Mouse (Mus musculus) lung, adult 18-20 months (tissue): ENCODE data around the gene Mfrp.
"Not testable (repeated sequence)": the region's sequence is repeated elsewhere in the genome, so short reads cannot be mapped to it uniquely, and the experiment has no call there.

Experiments
- DNase-seq, 2 experiments: peaks; one replicate each; pipeline ENCODE4 v3.0.0; 2022; ENCODE audit warnings: mixed read lengths in 2 of 2

Mfrp gene

DNA sequence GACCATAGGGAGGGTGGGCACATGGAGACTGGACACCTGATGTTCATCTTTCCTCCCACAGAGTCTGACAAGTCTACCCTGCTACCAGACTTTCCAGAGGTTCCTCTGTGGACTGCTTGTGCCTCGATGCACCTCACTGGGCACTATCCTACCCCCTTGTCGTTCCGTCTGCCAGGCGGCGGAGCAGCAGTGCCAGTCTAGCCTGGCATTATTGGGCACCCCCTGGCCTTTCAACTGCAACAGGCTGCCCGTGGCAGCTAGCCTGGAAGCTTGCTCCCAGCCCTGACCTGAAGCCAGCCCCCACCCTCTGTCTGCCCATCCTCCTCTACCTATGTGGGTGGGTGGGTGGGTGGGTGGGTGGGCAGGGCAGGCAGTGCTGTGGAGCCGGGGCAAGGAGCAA, 4.7 kb downstream of the Mfrp start:
- DNase-seq = no peak

DNA sequence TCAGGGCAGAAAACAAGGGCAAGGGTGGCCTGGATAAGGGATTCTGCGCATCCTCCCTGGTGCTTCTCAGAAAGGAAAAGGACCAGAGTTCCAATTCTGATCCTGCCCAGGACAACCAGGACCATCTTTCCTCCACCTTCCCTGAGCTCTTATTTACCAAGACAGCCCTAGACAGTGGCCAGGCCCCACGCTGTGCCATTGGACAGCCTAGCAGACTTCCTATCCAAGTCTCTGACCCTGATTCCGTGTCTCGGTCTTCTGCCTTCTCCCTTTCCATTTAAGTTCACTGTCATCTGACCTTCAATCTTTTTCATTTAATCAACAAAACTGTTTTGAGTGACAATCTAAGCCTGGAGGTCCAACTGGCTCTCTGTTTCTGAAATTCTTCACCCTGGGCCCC, 5.1 kb downstream of the Mfrp start:
- DNase-seq = no peak

DNA sequence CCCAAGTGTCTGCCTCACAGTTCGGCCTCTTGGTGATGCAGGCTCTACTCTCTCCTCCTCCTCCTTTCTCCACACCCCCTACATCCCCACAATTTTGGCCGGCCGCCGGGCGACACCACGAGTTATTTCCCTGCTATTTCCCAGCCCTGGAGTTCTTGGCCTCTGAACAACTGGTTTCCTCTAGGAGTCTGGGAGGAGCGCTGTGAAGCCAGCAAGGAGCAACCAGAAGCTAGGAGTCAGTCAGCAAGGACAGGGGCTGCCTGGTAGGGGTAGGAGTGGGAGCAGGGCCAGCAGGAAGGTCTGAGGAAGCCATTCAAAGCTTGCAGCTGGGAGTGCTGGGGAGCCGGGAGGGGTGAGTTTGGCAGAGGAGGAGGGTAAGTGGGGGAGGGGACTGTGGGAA, 5.6 kb downstream of the Mfrp start, which contains the start of gene C1qtnf5:
C1qtnf5 (plus strand) TSS at position 136 of the 400 bp plus-strand sequence.
- DNase-seq = peak; percentile 84 to 85

DNA sequence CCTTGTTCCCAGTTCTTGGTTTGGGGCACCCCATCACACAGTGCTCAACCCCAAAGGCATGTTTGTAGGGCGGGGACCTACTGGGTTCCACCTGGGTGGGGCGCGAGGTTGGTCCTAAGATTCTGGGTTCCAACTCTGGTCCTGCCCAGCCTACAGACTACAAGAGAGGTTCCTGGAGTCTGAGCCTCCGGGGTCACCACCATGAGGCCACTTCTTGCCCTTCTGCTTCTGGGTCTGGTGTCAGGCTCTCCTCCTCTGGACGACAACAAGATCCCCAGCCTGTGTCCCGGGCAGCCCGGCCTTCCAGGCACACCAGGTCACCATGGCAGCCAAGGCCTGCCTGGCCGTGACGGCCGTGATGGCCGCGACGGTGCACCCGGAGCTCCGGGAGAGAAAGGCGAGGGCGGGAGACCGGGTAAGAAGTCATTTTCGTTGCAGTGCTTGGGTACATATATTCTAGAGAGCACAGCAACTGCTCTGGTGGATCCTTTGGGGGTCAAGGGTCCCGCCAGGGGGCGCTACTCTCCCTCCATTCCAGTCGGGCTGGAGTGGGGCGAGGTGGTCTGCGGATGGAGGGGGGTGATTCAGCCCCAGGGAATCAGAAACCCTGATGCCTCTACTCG, 6.1 kb downstream of the Mfrp start:
- no peak for DNase-seq

DNA sequence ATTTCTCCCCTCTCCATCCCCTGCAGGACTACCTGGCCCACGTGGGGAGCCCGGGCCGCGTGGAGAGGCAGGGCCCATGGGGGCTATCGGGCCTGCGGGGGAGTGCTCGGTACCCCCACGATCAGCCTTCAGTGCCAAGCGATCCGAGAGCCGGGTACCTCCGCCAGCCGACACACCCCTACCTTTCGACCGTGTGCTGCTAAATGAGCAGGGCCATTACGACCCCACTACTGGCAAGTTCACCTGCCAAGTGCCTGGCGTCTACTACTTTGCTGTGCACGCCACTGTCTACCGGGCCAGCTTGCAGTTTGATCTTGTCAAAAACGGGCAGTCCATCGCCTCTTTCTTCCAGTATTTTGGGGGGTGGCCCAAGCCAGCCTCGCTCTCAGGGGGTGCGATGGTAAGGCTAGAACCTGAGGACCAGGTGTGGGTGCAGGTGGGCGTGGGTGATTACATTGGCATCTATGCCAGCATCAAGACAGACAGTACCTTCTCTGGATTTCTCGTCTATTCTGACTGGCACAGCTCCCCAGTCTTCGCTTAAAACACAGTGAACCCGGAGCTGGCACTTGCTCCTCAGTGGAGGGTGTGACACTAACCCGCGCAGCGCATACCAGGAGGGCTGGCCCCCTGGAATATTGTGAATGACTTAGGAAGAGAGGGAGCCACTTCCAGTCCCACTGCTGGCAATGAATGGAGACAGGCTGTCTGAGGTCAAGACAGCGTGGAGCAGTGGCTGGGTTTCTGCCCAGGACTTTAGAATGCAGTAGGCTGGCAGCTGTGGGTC, 6.9 kb downstream of the Mfrp start:
- no peak for DNase-seq

DNA sequence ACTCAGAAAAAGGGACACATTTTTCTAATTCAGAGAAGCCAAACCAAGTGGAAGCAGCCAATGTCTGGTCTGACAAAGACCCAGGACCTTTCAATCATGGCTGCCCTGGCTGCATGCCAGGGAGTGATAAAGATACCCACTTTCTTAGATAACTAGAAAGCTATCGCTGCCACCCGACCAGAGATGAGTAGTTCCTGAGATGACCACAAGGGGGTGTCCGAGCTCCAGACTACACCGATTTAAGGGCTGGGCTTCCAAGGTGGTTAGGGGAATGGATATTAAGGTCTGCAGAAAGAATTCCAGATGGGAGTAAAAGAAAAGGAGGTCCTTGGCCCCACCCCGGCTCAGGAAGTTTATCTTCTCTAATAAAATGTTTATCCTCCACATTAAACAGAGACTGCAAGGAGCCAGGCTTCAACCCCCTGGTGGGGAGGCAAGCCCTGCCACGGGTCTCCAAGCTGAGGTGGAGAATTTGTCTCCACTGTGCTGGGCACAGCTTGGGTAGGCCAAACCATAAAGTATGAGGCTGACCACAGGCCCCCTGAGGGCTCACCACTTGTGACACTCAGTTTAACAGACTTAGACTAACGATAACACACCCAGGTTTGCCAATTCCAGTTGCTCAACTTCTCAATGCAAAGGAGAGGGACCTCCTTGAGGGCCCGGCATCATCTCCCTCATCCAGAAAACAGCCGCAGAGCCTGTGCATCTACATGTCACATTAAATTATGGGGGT, 8.0 kb downstream of the Mfrp start:
- DNase-seq = peak; percentile 67 to 73

DNA sequence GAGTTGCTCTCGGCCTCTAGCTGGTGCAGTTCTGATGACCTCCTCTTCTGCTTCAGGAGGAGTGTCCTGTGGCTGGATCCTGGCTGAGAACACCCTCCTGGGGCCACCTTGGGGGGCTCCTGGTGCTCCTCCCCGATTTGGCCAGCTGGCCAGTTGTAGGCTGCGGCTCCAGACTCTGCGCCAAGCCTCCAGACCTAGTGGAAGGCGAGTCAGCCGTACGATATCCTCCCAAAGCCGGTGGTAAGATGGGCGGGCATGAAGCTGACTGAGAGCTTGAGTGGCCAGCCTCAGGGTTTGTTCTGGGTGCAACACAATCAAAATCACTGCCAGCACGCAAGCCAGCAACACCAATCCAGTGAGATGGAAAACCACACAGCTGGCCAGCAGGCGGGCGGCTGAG, 10.4 kb downstream of the Mfrp start:
- DNase-seq = not testable (repeated sequence)

DNA sequence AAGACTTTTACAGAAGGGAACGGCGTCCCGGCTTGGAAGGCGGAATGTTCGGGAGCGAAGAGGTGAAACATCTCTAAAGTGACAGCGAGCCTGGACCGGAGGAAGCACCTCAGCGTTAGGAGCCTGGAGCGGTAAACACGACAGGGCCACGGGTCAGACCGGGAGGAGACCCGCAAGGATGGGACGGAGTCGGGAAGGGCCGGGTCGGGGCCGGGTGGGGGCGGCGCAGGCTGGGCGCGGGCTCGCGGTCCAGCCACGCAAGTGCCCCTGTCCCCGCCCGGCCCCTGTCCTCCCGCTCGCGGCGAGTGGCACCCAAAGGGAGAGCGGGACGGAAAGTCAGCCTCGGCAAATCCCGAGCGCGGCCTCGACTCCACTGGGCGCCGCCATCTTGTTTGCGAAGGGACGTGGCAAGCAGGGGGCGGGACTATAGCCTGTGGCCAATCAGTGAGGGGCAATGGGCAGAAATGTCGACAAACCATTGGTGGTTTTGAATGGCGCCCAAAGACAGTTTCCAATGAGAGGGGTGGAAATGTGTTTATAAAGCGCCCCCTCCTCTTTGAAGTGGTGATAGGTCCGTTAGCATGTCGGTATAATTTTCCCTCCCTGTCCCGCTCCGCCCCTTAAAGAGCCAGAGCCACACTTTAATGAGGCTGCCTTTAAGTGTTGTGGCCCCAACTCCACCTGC, 11.7 kb downstream of the Mfrp start, which contains the start of the genes Gm49380 and Rnf26:
Gm49380 (minus strand) TSS at position 396 of the 685 bp plus-strand sequence.
Rnf26 (minus strand) TSS at position 413 of the 685 bp plus-strand sequence.
- peak; percentile 97 to 98 for DNase-seq

DNA sequence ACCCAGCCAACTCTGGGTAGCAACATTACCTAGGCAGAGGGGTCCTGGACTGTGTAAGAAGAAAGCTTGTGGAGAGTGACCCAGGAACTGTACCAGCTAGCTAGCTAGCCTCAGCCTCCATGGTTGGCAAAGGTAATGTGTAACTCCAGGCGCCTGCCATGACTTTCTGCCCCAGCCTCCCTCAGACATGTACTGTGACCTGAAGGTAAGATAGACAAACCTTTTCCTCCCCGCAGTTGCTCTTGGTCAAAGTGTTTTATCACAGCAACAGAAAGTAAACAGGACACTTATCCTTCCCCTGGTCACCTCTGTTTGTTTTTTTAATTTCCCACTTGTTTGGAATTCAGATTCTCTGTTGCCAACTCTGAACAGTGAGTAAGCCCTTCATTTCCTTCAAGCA, 12.9 kb downstream of the Mfrp start:
- DNase-seq = no peak

DNA sequence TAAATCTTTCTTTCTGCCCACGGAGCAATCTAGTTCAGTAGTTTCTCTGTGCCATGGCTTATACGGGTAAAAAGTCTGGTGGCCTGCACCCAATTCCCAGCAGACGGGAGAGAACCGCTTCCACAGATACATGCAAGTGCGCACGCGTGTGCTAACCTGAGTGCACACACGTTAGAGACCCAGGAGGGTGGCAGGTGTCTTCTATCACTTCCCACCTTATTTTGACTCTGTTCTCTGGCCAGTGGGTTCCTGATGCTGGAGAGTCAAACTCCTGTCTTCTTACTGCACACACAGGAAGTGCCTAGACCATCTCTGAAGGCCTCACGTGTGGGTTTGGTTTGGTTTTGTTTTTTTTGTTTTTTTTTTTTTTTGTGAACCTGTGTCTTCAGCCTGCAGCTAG, 14.1 kb downstream of the Mfrp start:
- no peak for DNase-seq

DNA sequence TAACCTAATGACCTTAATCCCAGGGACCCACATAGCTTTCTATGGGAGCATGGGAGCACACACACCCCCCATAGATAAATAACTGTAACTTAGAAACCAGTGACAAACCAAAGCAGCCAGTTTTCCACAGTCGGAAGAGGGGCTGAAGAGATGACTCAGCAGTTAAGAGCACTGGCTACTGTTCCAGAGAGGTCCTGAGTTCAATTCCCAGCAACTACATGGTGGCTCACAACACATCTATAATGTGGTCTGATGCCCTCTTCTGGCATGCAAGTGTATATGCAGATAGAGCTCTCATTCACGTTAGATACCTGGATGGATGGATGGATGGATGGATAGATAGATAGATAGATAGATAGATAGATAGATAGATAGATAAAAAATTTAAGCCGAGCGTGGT, 14.7 kb downstream of the Mfrp start:
- no peak for DNase-seq

DNA sequence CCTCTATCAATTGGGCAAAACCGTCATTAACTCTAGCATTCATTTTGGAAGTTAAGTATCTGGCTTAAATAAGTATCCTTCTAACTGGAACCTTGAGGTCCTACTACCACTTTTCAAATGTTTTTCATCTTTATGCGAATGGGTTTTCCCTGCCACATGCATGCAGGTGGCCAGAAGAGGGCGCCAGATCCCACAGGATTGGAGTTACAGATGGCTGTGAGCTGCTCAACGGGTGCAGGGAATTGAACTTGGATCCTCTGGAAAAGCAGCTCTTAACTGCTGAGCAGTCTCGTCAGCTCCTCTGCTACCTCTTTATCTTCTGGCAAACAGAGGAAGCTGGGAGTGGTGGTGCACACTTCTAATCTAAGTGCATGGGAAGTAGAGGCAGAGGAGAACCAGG, 17.5 kb downstream of the Mfrp start:
- peak in 1 of 2 experiments; percentile 46 for DNase-seq

DNA sequence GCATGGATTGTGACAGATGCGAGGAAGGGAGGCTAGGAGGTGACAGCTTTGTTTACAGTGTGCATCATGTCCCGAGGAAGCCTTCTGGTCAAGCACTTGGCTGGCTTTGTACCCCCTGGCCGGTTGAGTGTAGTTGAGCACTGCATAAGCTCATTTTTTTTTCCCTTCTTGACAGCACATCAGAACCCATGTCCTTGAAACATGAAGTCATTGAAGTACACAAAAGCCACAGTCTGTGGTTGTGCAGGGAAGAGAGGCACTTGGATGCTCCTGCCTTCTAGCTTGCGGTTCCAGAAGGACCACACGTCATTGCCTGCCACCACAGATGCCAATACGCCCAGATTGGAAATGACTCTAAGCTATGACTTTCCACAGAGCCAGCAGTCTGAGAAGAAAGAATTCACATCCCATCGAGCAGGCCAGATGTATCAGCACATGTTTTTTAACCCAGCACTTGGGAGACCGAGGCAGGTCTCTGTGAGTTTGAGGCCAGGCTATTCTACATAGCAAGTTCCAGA, 18.5 kb downstream of the Mfrp start:
- DNase-seq = no peak

DNA sequence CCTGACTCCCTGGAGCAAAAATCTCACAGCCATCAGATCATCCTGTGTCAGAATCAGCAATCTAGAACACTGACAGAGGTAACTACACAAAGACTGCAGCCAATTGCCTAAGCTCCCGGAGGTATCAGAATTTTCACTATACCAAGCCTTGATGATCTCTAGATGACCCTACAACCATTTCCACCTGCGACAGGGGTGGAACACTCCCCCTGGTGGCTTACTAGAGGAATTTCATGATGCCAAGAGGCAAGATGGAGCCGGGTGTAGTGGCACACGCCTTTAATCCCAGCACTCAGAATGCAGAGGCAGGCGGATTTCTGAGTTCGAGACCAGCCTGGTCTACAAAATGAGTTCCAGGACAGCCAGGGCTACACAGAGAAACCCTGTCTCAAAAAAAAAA, 22.8 kb downstream of the Mfrp start:
- DNase-seq = peak in 1 of 2 experiments; percentile 19

DNA sequence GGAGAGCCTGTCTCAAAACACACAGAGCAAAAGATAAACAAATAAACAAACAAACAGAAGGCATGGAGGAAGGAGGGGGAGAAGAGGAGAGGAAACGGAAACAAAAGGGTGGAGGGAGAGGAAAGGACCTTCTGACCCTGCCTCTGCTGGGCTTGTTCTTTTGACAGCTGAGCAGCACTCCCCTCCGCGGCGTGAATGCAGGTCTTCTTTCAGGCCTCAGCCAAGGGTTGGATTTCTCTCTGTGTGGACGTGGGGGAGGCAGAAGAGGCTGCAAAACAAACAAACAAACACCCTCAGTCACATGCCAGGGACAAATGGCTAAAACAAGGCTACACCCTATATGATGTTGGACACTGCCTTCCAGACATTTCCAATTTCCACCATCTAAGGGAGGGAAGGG, 23.5 kb downstream of the Mfrp start:
- no peak for DNase-seq

DNA sequence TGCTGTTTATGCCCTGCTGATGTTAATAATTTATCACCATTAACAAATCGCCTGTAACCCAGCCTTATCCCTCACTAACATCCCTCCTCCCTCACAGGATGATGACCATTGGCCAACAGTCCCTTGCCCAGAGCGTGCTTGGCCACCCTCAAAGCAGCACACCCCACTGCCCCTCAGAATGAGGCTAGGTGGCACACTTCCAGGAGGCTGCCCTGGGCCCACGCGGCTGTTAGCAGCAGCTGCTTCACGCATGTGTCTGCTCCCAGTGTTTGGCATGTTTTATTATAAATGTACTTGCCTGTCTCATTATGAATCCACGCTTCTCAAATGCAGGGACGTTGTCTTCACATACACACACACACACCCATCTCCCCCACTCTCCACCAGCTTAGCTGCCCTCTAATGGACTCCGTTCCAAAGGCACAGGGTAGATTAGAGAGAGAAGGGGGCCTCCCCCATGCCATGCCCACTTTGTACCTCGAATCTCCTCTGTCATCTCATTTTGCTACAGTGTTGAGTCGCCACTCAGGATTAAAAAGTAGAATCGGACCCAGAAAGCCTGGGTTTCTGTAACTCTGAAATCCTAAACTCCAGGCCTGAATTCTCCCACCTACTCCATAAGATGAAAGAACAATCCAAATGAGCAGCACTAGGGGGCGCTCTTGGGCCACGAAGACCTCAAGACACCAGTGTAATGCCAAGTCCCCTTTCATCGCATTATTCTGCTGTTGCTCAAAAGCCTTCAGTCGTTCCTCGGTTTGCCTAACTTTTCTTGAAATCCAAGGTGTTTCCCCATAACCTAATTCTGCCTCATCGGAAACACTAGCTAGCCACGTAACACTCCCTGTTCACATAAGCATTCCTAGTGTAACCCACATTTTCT, 24.3 kb downstream of the Mfrp start:
- peak; percentile 82 to 89 for DNase-seq

DNA sequence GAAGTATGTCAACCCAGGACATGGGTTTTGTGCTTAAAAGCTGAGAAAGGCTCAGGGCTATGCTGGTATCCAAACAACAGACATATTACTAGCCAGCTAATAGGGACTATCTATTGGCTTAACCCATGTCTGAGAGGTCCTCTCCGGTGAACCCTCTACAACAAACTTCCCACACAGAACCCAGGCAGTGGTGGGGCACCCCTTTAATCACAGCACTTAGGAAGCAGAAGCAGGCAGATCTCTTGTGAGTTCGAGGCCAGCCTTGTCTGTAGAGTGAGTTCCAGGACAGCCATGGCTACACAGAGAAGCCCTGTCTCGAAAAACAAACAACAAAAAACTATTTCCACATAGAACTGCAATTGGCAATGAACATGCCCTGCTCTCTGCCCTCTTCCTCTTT, 25.2 kb downstream of the Mfrp start:
- DNase-seq = no peak

DNA sequence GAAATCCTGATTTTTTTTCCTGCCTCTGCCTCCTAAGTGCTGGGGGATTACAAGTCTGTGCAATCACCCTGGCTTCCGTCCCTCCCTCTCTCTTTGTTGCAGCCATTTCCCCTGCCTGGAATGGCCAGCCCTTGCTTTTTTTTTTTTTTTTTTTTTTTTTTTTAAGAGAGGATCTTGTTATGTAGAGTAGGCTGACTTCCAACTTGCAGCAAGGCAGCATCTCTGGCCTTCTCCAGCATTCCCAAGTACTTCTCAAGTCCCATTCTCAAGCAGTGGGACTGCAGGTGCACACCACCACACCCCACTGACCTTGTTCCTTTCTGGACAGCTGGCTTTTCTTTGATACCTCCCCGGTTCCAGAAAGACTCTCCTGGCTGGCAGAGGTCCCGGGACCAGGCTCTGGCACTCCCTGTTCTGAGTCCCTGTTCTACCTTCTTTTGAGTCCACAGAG, 25.8 kb downstream of the Mfrp start:
- DNase-seq = peak; percentile 45 to 56

DNA sequence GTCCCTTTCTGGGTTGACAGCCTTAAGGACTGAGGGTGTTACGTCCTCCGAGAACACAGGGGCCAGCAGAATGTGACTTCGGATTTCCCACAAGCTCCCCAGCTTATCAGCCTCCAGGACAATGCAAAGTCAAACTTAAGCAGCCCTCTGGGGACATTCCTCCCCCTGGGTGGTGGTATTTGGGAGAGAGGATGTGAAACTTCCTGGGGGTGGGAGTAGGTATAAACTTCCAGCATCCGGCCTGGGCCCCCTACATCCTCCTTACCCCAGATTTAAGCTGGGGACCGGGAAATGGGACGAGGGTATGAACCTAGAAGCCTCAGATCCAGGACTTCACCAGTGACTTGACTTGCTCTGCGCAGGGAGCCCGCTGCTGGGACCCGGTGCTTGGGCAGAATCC, 28.1 kb downstream of the Mfrp start:
- DNase-seq = peak; percentile 55 to 73

DNA sequence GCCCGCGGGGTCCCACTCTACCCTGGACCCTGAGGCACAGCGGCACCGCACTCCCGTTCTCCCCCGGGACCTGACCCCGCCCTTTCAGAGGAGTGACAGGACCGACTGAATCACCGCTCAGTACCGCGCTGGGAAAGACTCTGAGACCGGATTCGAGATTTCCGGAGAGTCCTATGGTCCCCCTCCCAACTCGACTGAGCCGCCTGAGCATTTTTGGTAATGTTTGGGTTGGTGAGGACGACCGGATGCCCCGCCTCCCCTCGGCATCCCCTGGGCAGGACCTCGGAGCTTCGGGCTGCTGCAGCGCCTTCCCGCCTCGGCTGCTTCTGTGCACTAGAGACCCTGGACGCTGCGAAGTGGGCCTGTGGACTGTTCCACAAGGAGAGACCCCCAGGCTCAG, 28.5 kb downstream of the Mfrp start:
- DNase-seq = peak; percentile 90 to 91

DNA sequence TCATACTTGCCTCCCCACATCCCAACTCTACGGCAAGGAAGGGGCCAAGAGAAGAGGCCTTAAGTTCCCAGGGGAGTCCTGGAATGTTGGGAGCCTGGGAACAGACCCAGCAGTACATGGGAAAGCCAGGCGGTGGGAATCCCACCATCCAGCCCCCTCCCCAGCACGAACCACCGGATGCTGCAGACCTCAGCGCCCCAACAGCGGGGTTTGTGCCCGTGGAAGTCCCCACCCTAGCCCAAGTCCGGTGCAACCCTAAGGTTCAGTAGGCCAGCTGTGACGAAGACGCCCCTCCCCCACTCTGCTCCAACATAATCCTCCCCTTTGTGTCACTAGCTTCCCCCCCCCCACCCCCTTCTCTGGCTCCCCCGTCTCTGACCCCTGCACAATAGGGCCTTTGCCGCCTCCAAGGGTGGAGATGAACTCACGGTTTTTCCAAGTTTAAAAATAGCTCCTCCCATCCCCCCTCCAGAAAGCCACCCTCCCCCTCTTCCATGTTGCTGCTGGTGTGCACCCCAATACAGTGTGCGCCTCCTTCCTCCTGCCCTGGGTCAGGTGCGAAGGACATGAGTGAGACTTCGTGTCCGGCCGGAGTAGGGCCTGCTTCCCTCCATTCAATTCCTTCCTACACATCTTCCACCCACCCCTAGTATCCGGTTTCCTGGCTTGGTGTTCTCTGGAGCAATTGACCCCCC, 29.2 kb downstream of the Mfrp start:
- peak; percentile 53 to 59 for DNase-seq
